Mouse (Mus musculus): ENCODE data around the gene Pdia5. TPM values are rescaled to one million over a fixed set of nuclear protein-coding genes. Genes with fewer than 3 reads are reported as not detected.

Gene Pdia5
- polyA plus RNA-seq, 1 experiment from 2014 or later, result 25.5 TPM

GRCm38 (mm10) chr16:35422705-35423104 is 68.0 kb downstream of the Pdia5 start:
- no peak overlapping the region for H3K27ac ChIP-seq
- no peak for ATAC-seq (ENCODE audit: low FRiP score)
- no peak overlapping the region for H3K4me2 ChIP-seq (replicated peaks)
- WGBS, result 88% methylated on average over 8 of the region's 8 CpGs
- no peaks in the 10 kb centered on the region for H3K36me3 ChIP-seq
- no peak overlapping the region for H3K9ac ChIP-seq
- H3K4me3 ChIP-seq, result no peak overlapping the region
- H3K4me1 ChIP-seq, result no peaks in the 10 kb centered on the region
- no peaks in the 10 kb centered on the region for H3K27me3 ChIP-seq
- no peaks in the 10 kb centered on the region for H3K9me3 ChIP-seq (replicated peaks)

DNA sequence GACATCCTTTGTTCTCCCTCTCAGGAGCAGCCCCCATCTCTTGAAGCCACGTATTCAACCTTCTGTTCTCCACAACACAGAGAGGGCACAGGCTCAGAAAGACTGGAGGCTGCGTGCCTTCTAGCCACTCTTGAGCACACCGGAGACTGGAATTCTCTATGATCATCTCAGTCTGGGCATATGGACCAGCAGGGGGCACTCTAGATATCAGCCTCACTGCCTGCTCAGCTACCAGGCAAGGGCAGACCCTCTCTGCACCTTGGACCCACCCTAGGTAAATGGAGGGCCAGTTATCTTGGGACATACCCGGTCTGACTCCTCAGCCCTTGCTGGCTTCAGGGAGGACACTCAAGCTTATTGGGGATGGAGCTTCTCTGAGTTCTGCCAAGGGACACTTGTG is 68.5 kb downstream of the Pdia5 start:
- Histone ChIP-seq H3K9ac (no peak overlapping the region), H3K4me3 (no peak overlapping the region), H3K9me3 (replicated peaks) (no peaks in the 10 kb centered on the region), H3K4me1 (no peaks in the 10 kb centered on the region), H3K4me2 (replicated peaks) (no peak overlapping the region), H3K27ac (no peak overlapping the region), H3K36me3 (no peaks in the 10 kb centered on the region), H3K27me3 (no peaks in the 10 kb centered on the region)
- no peak for ATAC-seq (ENCODE audit: low FRiP score)
- WGBS, result 67% methylated on average over 4 of the region's 4 CpGs

DNA sequence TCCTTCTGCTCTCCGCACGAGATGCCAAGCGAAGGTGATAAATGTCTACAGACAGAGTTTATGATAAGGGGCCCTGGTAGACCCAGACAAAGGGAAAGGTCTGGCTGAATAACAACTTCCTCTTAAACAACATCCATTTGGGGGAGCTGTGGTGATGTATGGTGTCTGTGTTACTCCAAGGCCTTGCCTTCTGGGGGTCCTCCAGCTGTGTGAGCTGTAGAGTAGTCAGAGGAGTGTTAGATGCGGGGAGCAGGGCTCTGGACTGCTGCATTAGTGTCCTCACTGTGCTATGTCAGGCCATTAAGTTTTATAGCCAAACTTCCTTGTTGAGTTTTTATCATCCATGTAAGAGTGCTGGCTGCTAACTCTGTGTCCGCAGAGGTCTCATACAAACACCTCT is 76.1 kb downstream of the Pdia5 start:
- no peaks in the 10 kb centered on the region for H3K9me3 ChIP-seq (replicated peaks)
- H3K9ac ChIP-seq, result no peak overlapping the region
- H3K4me3 ChIP-seq, result no peak overlapping the region
- WGBS, result 94% methylated on average over 5 of the region's 5 CpGs
- no peak for ATAC-seq (ENCODE audit: low FRiP score)
- no peak overlapping the region for H3K4me2 ChIP-seq (replicated peaks)
- no peaks in the 10 kb centered on the region for H3K36me3 ChIP-seq
- 0 out of 2 replicates have a peak, but pooled peaks cover 3% of the 10 kb centered on the region for H3K4me1 ChIP-seq
- H3K27ac ChIP-seq, result no peak overlapping the region
- H3K27me3 ChIP-seq, result no peaks in the 10 kb centered on the region

GRCm38 (mm10) chr16:35406706-35407105 is 84.0 kb downstream of the Pdia5 start:
- 70% methylated on average over 4 of the region's 4 CpGs for WGBS
- no peak for ATAC-seq (ENCODE audit: low FRiP score)
- Histone ChIP-seq H3K4me3 (no peak overlapping the region), H3K27me3 (no peaks in the 10 kb centered on the region), H3K4me1 (0 out of 2 replicates have a peak, but pooled peaks cover 3% of the 10 kb centered on the region), H3K9me3 (replicated peaks) (no peaks in the 10 kb centered on the region), H3K4me2 (replicated peaks) (no peak overlapping the region), H3K9ac (no peak overlapping the region), H3K27ac (no peak overlapping the region), H3K36me3 (peaks cover 6% of the 10 kb centered on the region)

DNA sequence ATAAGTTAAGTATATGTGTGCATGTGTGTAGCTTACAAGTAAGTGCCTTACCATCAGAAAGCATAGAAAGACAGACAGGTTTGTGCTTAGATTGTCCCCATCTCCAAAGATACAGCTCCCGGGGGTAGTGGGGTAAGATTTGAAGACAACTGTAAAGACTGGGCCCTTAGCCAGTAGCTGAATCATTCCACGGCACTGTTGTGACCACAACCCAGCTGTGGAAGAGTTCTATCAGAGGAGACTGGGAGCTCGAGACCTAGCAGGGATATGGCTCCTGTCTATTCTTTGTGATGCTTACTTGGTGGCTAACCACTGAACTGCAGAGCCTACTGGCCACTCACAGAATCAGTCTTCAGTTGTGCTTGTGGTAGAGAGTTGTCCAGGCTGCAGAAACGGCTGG is 84.5 kb downstream of the Pdia5 start:
- H3K27ac ChIP-seq, result no peak overlapping the region
- WGBS, result 88% methylated on average over 4 of the region's 4 CpGs
- no peaks in the 10 kb centered on the region for H3K9me3 ChIP-seq (replicated peaks)

GRCm38 (mm10) chr16:35405348-35406080 is 85.2 kb downstream of the Pdia5 start:
- H3K27ac ChIP-seq, result no peak overlapping the region
- ATAC-seq (ENCODE audit: low FRiP score), result no peak
- no peaks in the 10 kb centered on the region for H3K9me3 ChIP-seq (replicated peaks)
- H3K9ac ChIP-seq, result no peak overlapping the region
- H3K4me2 ChIP-seq (replicated peaks), result no peak overlapping the region
- peaks cover 6% of the 10 kb centered on the region for H3K36me3 ChIP-seq
- no peaks in the 10 kb centered on the region for H3K27me3 ChIP-seq
- 89% methylated on average over 14 of the region's 14 CpGs for WGBS
- no peak overlapping the region for H3K4me3 ChIP-seq
- H3K4me1 ChIP-seq, result 0 out of 2 replicates have a peak, but pooled peaks cover 3% of the 10 kb centered on the region

More for the DNA sequence above, 84.5 kb downstream of the Pdia5 start:
- H3K36me3 ChIP-seq, result peaks cover 6% of the 10 kb centered on the region
- no peaks in the 10 kb centered on the region for H3K27me3 ChIP-seq
- H3K4me3 ChIP-seq, result no peak overlapping the region
- H3K4me2 ChIP-seq (replicated peaks), result no peak overlapping the region
- H3K4me1 ChIP-seq, result 0 out of 2 replicates have a peak, but pooled peaks cover 3% of the 10 kb centered on the region
- H3K9ac ChIP-seq, result no peak overlapping the region
- ATAC-seq (ENCODE audit: low FRiP score), result no peak

DNA sequence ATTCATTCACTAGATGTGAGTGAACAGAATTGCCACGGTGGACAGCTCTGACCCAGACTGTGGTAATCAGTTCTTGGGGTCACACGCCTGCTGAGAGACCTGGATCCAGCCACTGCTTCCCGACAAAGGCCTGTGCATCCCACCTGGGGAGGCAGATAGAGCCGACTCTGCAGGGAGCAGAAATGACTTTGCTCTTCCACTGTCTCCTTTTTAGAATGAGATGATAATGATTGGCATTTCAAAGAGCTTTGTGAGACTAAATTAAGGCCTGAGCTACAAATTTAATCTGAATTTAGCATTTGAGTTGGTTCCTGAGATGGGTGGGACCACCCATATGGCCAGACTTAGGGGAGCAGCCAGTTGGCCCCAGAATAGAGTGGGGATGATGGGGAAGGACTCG is 85.8 kb downstream of the Pdia5 start:
- ATAC-seq (ENCODE audit: low FRiP score), result no peak
- no peak overlapping the region for H3K9ac ChIP-seq
- H3K4me2 ChIP-seq (replicated peaks), result no peak overlapping the region
- 46% methylated on average over 5 of the region's 5 CpGs for WGBS
- H3K4me3 ChIP-seq, result no peak overlapping the region
- H3K27ac ChIP-seq, result no peak overlapping the region
- H3K36me3 ChIP-seq, result peaks cover 6% of the 10 kb centered on the region
- no peaks in the 10 kb centered on the region for H3K27me3 ChIP-seq
- no peaks in the 10 kb centered on the region for H3K4me1 ChIP-seq
- no peaks in the 10 kb centered on the region for H3K9me3 ChIP-seq (replicated peaks)

- Histone ChIP-seq H3K4me3 (no peak overlapping the region), H3K36me3 (peaks cover 6% of the 10 kb centered on the region), H3K4me1 (no peaks in the 10 kb centered on the region), H3K27me3 (no peaks in the 10 kb centered on the region), H3K9me3 (replicated peaks) (no peaks in the 10 kb centered on the region), H3K9ac (no peak overlapping the region), H3K27ac (no peak overlapping the region), H3K4me2 (replicated peaks) (no peak overlapping the region)
- no peak for ATAC-seq (ENCODE audit: low FRiP score)
- WGBS, result 90% methylated on average over 8 of the region's 8 CpGs
Measured at GRCm38 (mm10) chr16:35403891-35404290, 86.8 kb downstream of the Pdia5 start.

DNA sequence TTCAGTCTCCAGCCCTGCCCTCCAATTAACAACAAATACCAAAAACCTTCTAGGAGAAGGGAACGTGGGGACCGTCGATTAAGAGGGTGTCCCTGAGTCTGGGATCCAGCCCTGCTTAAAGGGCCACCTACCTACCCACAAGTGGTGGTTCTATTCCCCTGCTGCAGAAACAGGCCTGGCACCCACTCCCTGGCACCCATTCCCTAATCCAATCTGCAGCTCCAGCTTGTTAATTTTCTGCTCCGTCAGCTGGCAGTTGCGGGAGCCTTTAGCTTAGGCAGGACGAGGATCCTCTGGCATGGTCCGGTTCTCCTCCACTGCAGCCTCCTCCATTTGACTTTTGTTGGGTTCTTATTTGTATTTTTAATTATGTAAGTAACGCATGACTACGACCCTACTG is 87.3 kb downstream of the Pdia5 start:
- H3K9ac ChIP-seq, result no peak overlapping the region
- 94% methylated on average over 9 of the region's 9 CpGs for WGBS
- H3K36me3 ChIP-seq, result peaks cover 6% of the 10 kb centered on the region
- H3K4me3 ChIP-seq, result no peak overlapping the region
- ATAC-seq (ENCODE audit: low FRiP score), result no peak
- no peaks in the 10 kb centered on the region for H3K4me1 ChIP-seq
- no peaks in the 10 kb centered on the region for H3K9me3 ChIP-seq (replicated peaks)
- no peak overlapping the region for H3K4me2 ChIP-seq (replicated peaks)
- H3K27me3 ChIP-seq, result no peaks in the 10 kb centered on the region
- no peak overlapping the region for H3K27ac ChIP-seq

- 81% methylated on average over 8 of the region's 8 CpGs for WGBS
- H3K4me3 ChIP-seq, result no peak overlapping the region
- H3K27ac ChIP-seq, result no peak overlapping the region
- H3K27me3 ChIP-seq, result no peaks in the 10 kb centered on the region
- 0 out of 2 replicates have a peak, but pooled peaks cover 8% of the 10 kb centered on the region for H3K36me3 ChIP-seq
- H3K4me1 ChIP-seq, result no peaks in the 10 kb centered on the region
- ATAC-seq (ENCODE audit: low FRiP score), result no peak
- H3K4me2 ChIP-seq (replicated peaks), result no peak overlapping the region
- no peak overlapping the region for H3K9ac ChIP-seq
- no peaks in the 10 kb centered on the region for H3K9me3 ChIP-seq (replicated peaks)
Measured at GRCm38 (mm10) chr16:35392813-35393212, 97.9 kb downstream of the Pdia5 start.

- Histone ChIP-seq H3K4me2 (replicated peaks) (no peak overlapping the region), H3K9ac (no peak overlapping the region), H3K9me3 (replicated peaks) (no peaks in the 10 kb centered on the region), H3K4me1 (no peaks in the 10 kb centered on the region), H3K4me3 (no peak overlapping the region), H3K27ac (no peak overlapping the region), H3K27me3 (no peaks in the 10 kb centered on the region), H3K36me3 (no peaks in the 10 kb centered on the region)
- ATAC-seq (ENCODE audit: low FRiP score), result no peak
- WGBS, result 79% methylated on average over 3 of the region's 3 CpGs
Measured at GRCm38 (mm10) chr16:35385654-35386053, 105.0 kb downstream of the Pdia5 start.

GRCm38 (mm10) chr16:35380048-35380447 is 110.6 kb downstream of the Pdia5 start:
- Histone ChIP-seq H3K27me3 (no peaks in the 10 kb centered on the region), H3K9me3 (replicated peaks) (no peaks in the 10 kb centered on the region), H3K27ac (no peak overlapping the region), H3K4me2 (replicated peaks) (no peak overlapping the region), H3K4me3 (no peak overlapping the region), H3K9ac (no peak overlapping the region), H3K36me3 (no peaks in the 10 kb centered on the region), H3K4me1 (no peaks in the 10 kb centered on the region)
- WGBS, result 86% methylated on average over 9 of the region's 9 CpGs
- ATAC-seq (ENCODE audit: low FRiP score), result no peak

DNA sequence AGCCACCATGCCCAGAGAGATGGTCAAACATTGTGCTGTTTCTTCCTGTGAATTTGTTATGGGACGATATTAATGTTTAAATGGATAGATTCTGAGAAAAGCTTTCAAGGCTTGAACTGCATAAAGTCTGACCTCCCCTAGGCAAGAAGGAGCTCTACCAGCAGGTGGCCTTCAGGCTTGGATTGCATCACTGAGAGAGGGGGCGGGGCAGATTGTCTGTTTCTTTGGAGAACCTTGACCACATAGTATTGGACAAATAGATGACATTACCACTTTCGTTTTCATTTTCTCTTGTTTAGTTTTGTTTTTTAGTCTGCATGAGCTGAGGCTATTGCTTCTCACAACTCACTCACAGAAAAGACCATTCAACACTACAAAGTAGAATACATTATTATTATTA is 111.3 kb downstream of the Pdia5 start:
- H3K4me1 ChIP-seq, result no peaks in the 10 kb centered on the region
- no peak overlapping the region for H3K4me2 ChIP-seq (replicated peaks)
- H3K4me3 ChIP-seq, result no peak overlapping the region
- H3K9ac ChIP-seq, result no peak overlapping the region
- 87% methylated on average over 3 of the region's 3 CpGs for WGBS
- H3K36me3 ChIP-seq, result no peaks in the 10 kb centered on the region
- H3K9me3 ChIP-seq (replicated peaks), result no peaks in the 10 kb centered on the region
- no peaks in the 10 kb centered on the region for H3K27me3 ChIP-seq
- no peak for ATAC-seq (ENCODE audit: low FRiP score)
- no peak overlapping the region for H3K27ac ChIP-seq

All from hindbrain, embryonic 12.5 days (tissue).